Mouse (Mus musculus) midbrain, embryonic 10.5 days (tissue): ENCODE results near the gene Spns2. TPM values are rescaled to one million over a fixed set of nuclear protein-coding genes. Genes with fewer than 3 reads are reported as not detected.
A peak's percentile ranks its signal among the peaks of the same experiment; 100 is the strongest.
"Not testable (repeated sequence)": the region's sequence is repeated elsewhere in the genome, so short reads cannot be mapped to it uniquely, and the experiment has no call there.

Experiments
- DNase-seq: peaks from one replicate; pipeline ENCODE4 v3.0.0-alpha.2; 2017; ENCODE audit warnings: low spot score
- H3K27ac ChIP-seq: fragments of 300-500 bp; sonication (generic); replicated peaks from 2 replicates; pipeline ENCODE4 v1.5.1; 2016; ENCODE audit warnings: mild to moderate bottlenecking
- H3K27me3 ChIP-seq: fragments of 300-500 bp; sonication (generic); 2 replicates; pipeline ENCODE4 v1.6.1; 2016; ENCODE audit warnings: low read depth, mild to moderate bottlenecking; ENCODE audit not compliant: poor library complexity, severe bottlenecking
- H3K36me3 ChIP-seq: fragments of 300-500 bp; sonication (generic); 2 replicates; pipeline ENCODE4 v1.6.1; 2016; ENCODE audit warnings: mild to moderate bottlenecking, moderate library complexity
- H3K4me1 ChIP-seq: fragments of 300-500 bp; sonication (generic); 2 replicates; pipeline ENCODE4 v1.6.1; 2016
- H3K4me3 ChIP-seq: fragments of 300-500 bp; sonication (generic); 2 replicates; pipeline ENCODE4 v1.5.1; 2016; ENCODE audit warnings: mild to moderate bottlenecking, moderate library complexity
- H3K9me3 ChIP-seq: fragments of 300-500 bp; sonication (generic); replicated peaks from 2 replicates; pipeline ENCODE4 v1.6.1; 2016; ENCODE audit warnings: mild to moderate bottlenecking
- WGBS: fragments of 180-500 bp; shearing (Covaris S2); methylation state at CpG from one replicate; pipeline ENCODE4 v1.1.7; 2016; 5-methylcytosine and 5-hydroxymethylcytosine counted together
- polyA plus RNA-seq: library from polyadenylated mRNA; unstranded; fragments of >200 nt; fragmentation: Nextera tagmentation; extraction: Ambion mirVana; gene quantifications from 2 replicates; pipeline ENCODE4 v1.2.1, GENCODE M21; 2016

The Spns2 gene
- polyA plus RNA-seq, 1 experiment from 2014 or later: 2.1 TPM

DNA sequence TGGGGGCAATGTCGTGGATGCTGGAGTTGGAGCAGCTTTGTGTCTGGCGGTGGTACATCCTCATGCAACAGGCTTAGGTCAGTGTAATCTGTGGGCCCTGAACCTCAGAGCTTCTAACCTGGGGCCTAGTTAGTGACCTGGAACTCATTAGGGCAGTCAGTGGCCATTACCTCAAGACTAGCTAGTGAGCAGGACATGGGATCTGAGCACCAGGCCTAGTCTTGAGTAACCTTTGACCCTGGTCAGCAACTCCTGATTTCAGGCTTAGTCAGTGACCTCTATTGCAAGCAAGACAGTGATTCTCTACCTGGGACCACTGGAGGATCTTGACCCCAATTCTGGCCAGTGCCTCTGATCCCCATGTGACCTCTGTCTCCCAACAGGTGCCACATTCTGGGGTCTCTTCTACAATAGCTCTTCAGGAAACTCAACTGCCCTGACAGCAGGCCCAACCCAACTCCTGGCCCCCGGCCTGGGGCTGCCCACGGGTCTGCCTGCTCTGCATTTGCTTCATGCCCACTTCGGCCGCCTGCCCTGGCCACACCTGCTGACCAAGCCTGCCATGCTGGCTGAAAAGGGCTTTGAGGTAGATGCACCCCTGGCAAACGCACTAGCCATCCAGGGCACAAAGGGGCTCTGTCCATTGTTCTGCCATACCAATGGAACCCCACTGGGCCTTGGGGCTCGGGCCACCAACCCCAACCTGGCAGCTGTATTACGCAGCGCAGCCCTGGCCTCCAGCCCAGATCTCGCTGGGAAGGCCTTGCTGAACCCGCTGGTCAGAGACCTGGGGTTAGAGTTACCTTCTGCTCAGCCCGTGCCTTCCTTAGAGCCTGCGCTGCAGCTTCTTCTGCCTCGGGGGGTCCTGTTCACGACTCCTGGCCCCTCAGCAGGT, 52.7 kb downstream of the Spns2 start:
- no peak overlapping the region for H3K4me3 ChIP-seq
- H3K27me3 ChIP-seq: 0 out of 2 replicates have a peak, but pooled peaks cover 4% of the 10 kb centered on the region
- H3K9me3 ChIP-seq: no peaks in the 10 kb centered on the region
- no peak for DNase-seq
- 85% methylated on average over 16 of the region's 16 CpGs for WGBS
- peaks cover 18% of the 10 kb centered on the region for H3K4me1 ChIP-seq
- no peak overlapping the region for H3K27ac ChIP-seq
- H3K36me3 ChIP-seq: no peaks in the 10 kb centered on the region

DNA sequence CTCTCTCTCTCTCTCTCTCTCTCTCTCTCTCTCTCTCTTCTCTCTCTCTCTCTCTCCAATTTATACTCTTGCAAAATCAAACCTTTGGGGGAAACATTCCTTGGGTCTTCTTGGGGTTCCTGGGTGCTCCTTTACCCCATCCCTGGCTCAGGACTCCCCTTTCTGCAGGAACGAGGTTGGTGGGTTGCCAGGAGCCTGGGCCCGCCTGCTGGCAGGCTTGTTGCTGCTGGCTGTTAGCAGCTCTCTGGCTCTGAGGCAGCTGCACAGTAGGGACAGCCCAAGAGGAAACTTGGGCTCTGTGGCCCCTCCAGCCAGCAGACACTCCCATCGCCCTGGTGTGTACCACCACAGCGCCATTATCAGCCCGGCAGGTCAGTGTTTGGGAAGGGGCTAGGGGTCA, 53.4 kb downstream of the Spns2 start:
- 82% methylated on average over 5 of the region's 5 CpGs for WGBS
- no peaks in the 10 kb centered on the region for H3K36me3 ChIP-seq
- DNase-seq: no peak

DNA sequence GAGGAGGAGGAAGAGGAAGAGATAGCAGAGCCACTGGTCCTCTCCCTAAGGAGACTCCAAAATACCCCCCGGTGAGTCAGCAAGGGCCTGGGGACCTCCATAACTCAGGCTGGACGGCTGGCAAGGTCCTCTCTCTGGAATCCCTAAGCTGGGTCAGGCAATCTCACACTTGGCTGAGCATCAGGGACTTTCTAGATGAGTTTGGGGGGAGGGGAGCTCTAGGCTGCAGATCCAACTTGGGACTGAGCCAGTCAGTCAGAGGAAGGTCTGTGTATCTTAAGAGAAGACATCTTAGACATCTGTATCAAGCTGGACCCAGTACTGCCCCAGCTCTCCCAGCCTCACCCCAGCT, 54.0 kb downstream of the Spns2 start:
- Histone ChIP-seq H3K36me3 (no peaks in the 10 kb centered on the region), H3K27me3 (0 out of 2 replicates have a peak, but pooled peaks cover 4% of the 10 kb centered on the region), H3K4me1 (peaks cover 12% of the 10 kb centered on the region), H3K4me3 (no peak overlapping the region), H3K9me3 (no peaks in the 10 kb centered on the region), H3K27ac (no peak overlapping the region)
- DNase-seq: no peak
- 48% methylated on average over 2 of the region's 2 CpGs for WGBS

More for the DNA sequence above, 53.4 kb downstream of the Spns2 start:
- Histone ChIP-seq H3K27ac (peak overlapping the region; percentile 33; the same call in 1 of the 2 replicates), H3K27me3 (0 out of 2 replicates have a peak, but pooled peaks cover 4% of the 10 kb centered on the region), H3K9me3 (no peaks in the 10 kb centered on the region), H3K4me1 (peaks cover 12% of the 10 kb centered on the region), H3K4me3 (no peak overlapping the region)

DNA sequence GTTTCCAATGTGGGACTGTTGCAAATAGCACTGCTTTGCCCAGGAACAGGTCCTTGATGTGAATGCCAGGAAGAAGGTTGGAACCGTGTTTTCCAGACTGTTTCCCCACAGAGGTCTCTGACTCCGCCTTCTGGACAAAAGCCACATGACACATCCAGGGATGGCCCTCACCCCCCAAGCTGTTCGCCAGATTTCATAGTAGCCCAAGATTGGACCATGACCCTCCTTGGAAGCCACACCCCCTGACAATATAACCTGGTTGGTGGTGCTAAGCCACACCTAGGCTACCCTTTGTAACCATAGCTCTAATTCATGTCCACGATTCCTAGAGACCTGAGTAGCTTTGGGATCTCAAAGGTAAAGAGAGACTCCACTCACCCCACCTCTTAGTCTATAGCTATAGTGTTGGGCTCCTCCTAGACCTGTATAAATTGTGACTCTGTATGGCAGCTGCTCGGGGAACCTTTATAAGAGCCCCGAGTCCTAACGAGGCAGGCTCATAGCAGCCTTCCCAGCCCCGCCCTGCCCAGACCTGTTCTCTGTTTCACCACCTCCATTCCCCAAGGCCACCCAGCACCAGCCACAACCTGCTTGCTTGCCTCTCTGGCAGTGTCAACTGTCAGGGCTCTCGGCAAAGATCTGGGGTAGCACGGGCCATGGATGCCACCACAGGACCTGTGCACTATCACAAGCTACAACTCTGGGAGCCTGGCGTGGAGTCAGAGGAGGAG, 54.6 kb downstream of the Spns2 start, which contains the start of gene Ggt6:
Ggt6 (plus strand) TSS at position 564 of the 731 bp plus-strand sequence.
- Histone ChIP-seq H3K4me1 (peaks cover 12% of the 10 kb centered on the region), H3K9me3 (no peaks in the 10 kb centered on the region), H3K27ac (peak within 1 kb of the TSS; percentile 33; the same call in 1 of the 2 replicates), H3K27me3 (0 out of 2 replicates have a peak, but pooled peaks cover 4% of the 10 kb centered on the region), H3K36me3 (no peaks in the 10 kb centered on the region), H3K4me3 (no peak within 1 kb of the TSS)
- DNase-seq: no peak
- 70% methylated on average over 11 of the region's 11 CpGs for WGBS

DNA sequence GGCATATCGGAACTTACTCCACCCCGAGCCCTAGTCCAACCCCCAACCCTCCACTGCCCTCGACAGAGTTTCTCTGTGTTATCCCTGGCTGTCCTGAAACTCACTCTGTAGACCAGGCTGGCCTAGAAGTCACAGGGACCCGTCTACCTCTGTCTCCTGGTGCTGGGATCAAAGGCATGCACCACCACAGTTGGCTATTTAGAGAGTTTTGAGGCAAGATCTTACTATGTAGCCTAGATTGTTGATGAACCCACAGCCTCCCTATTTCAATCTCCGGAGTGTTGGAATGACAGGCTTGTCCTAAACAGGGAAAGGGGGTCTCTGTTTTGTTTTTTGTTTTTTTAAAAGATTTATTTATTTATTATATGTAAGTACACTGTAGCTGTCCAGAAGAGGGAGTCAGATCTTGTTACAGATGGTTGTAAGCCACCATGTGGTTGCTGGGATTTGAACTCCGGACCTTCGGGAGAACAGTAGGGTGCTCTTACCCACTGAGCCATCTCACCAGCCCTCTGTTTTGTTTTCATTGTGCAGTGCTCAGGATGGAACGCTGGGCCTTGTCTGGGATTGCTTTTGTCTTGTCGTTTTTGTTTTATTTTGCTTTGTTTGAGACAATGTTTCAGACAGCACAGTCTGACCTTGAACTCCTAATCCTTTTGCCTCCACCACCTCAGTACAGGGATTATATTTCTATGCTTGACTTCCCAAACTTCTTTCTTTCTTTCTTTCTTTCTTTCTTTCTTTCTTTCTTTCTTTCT, 59.2 kb downstream of the Spns2 start:
- DNase-seq, H3K4me3 ChIP-seq, H3K4me1 ChIP-seq, H3K27me3 ChIP-seq, H3K36me3 ChIP-seq, H3K9me3 ChIP-seq, H3K27ac ChIP-seq: not testable (repeated sequence)
- 67% methylated on average over 9 of the region's 9 CpGs for WGBS

DNA sequence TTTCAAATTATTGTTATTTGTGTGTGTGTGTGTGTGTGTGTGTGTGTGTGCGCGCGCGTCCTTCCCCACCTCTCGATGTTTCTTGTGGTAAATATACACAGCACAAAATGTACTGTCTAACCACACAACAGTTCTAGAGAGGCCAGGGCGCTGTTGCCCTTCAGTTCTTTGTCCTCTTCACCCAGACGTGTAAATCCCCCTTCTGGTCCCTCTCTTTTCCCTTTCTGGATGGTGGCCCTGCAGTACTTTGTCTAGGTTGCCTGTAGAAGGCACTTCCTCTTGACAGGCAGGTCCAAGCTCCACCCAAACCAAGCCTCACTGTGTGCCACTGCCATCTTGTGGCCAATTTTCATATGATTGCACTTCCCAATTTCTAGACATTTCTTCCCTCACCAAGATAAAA, 60.4 kb downstream of the Spns2 start:
- Histone ChIP-seq H3K36me3 (no peaks in the 10 kb centered on the region), H3K27me3 (no peaks in the 10 kb centered on the region), H3K4me1 (no peaks in the 10 kb centered on the region; the same call in 1 of the 2 replicates), H3K9me3 (peaks cover 1% of the 10 kb centered on the region; the same call in 1 of the 2 replicates), H3K4me3 (peak overlapping the region; percentile 31), H3K27ac (peak overlapping the region; percentile 59; the same call in 1 of the 2 replicates)
- 57% methylated on average over 7 of the region's 7 CpGs for WGBS
- peak; percentile 73 for DNase-seq

DNA sequence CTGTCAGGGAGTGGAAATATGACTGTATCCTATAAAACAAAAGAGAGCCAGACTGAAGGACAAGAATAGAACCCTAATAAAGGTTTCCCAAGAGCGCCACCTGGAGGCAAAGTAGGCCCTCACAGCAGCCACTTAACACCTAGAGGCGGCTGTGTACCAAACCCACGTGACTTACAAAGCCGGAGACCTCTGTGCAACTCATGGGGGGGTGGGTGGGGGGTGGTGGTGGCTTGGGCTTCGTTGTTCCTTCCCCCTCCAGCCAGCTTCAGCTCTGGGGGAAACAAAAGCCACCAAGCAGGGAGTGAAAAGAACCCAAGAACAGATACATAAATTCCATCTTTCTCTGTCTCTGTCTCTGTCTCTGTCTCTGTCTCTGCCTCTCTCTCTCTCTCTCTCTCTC, 61.0 kb downstream of the Spns2 start:
- Histone ChIP-seq H3K27ac (no peak overlapping the region; the same call in 1 of the 2 replicates), H3K4me1 (no peaks in the 10 kb centered on the region; the same call in 1 of the 2 replicates), H3K36me3 (no peaks in the 10 kb centered on the region), H3K4me3 (no peak overlapping the region), H3K27me3 (no peaks in the 10 kb centered on the region), H3K9me3 (peaks cover 3% of the 10 kb centered on the region; the same call in 1 of the 2 replicates)
- peak; percentile 72 for DNase-seq
- WGBS: 1% methylated on average over 5 of the region's 5 CpGs

DNA sequence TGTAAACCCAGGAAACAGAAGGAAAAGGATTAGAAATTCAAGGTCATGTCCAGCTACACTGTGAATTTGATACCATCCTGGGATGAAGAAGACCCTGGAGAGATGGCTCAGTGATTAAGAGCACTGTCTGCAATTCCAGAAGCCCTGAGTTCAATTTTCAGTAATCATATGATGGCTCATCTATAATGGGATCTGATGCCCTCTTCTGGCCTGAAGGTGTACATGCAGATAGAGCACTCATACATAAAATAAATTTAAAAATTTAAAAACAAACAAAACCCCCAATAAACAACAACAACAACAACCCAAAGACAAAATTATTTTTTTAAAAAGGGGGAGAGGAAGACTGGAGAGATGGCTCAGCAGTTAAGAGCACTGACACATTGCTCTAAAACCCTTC, 62.8 kb downstream of the Spns2 start:
- no peak overlapping the region for H3K27ac ChIP-seq
- DNase-seq: no peak
- no peak overlapping the region for H3K4me3 ChIP-seq
- no peaks in the 10 kb centered on the region; the same call in 1 of the 2 replicates for H3K4me1 ChIP-seq
- H3K36me3 ChIP-seq: no peaks in the 10 kb centered on the region
- peaks cover 3% of the 10 kb centered on the region; the same call in 1 of the 2 replicates for H3K9me3 ChIP-seq
- H3K27me3 ChIP-seq: no peaks in the 10 kb centered on the region

DNA sequence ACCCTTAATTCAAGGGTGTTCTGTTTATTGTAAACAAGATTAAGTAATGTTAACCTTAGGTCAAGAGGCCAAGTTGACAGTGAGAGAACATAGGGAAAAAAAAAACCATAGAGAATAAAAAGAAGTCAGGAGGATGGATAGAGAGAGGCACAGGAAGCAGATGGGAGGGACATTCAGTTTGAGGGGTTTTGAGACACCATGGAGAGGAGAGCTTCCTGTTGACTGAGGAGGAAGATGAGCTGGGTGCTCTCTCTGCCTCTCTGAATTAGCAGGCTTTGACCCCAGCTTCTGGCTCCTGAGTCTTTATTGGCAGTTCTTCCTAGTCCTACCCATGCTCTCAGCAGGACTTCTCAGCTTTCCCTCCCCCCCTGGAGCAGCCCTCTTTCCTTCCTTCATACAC, 64.5 kb downstream of the Spns2 start:
- DNase-seq: no peak
- Histone ChIP-seq H3K4me3 (no peak overlapping the region), H3K27me3 (no peaks in the 10 kb centered on the region), H3K4me1 (no peaks in the 10 kb centered on the region; the same call in 1 of the 2 replicates), H3K36me3 (no peaks in the 10 kb centered on the region), H3K27ac (no peak overlapping the region), H3K9me3 (peaks cover 3% of the 10 kb centered on the region; the same call in 1 of the 2 replicates)

DNA sequence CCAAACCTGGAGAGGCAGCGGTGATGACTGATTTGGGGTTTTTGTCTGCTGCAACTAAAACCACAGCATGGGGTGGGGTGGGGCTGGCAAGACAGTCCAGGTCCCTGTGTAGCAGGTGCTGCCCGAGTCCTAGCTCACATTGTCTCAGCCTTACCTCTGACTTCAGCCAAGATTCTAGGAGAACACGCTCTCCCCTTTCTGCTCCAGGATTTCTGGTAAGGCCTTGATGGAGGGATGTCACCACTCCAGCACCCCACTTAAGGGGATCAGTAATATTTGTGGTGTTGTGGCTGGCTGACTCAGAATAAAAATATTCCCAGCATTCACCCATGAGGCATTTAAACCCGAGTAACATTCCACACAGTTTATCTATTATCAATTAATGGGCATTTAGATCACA, 66.0 kb downstream of the Spns2 start:
- no peak for DNase-seq
- Histone ChIP-seq H3K36me3 (no peaks in the 10 kb centered on the region), H3K4me3 (no peak overlapping the region), H3K9me3 (peaks cover 3% of the 10 kb centered on the region; the same call in 1 of the 2 replicates), H3K27me3 (no peaks in the 10 kb centered on the region), H3K4me1 (no peaks in the 10 kb centered on the region; the same call in 1 of the 2 replicates), H3K27ac (no peak overlapping the region)
- 91% methylated on average over 4 of the region's 4 CpGs for WGBS

DNA sequence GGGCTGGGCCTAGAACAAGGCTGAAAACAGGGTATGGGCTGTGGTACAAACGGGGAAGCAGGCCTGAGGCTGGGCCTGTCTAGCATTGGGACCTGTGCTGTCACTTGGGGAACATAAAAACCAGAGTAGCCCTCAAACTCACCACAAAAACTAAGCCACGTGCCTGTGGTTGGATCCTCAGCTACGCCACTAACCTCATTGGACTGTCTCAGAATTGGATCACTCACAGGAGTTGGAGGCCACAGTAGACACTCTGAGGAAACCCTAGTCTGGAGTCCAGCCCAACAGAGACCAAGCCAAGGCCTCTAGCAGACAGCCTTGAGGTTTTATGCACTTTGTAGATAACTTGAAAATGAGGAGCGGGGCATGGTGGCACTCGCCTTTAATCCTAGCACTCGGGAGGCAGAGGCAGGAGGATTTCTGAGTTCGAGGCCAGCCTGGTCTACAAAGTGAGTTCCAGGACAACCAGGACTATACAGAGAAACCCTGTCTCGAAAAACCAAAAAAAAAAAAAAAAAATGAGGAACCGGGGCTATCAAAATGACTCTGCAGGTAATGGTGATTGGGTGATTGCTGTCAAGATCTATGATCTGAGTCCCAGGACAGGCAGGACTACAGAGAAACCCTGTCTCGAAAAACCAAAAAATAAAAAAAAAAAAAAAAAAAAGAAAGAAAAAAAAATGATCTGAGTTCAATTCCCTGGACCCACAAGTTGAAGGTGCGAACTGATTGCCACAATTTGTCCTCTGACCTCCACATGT, 68.0 kb downstream of the Spns2 start:
- Histone ChIP-seq H3K27ac (no peak overlapping the region), H3K9me3 (0 out of 2 replicates have a peak, but pooled peaks cover 3% of the 10 kb centered on the region), H3K4me3 (no peak overlapping the region), H3K4me1 (peaks cover 18% of the 10 kb centered on the region), H3K27me3 (no peaks in the 10 kb centered on the region), H3K36me3 (no peaks in the 10 kb centered on the region)
- WGBS: 91% methylated on average over 11 of the region's 11 CpGs
- DNase-seq: no peak
